Mouse (Mus musculus): ENCODE measurements at regions not wholly inside any gene's neighbourhood (a gene's known extent, or its start where the extent isn't known, plus 50 kb on each side); places are given as distances from the start of the nearest gene placed in this dataset.

- no peak for TF ChIP-seq CTCF (IDR thresholded peaks at IDR 0.05; ENCODE audit: control insufficient read depth, insufficient read depth, insufficient read length)
- TF ChIP-seq USF1 (IDR thresholded peaks at IDR 0.05; ENCODE audit: low read depth): no peak
- TF ChIP-seq MYOG (IDR thresholded peaks at IDR 0.05; ENCODE audit: control insufficient read depth, extremely low read depth, insufficient read length): no peak
- TF ChIP-seq MYOD1 (IDR thresholded peaks at IDR 0.05; ENCODE audit: control insufficient read depth, insufficient read length, low read depth): no peak
- TF ChIP-seq CEBPB (IDR thresholded peaks at IDR 0.05; ENCODE audit: low read depth): no peak
- no peak for TF ChIP-seq MAX (IDR thresholded peaks at IDR 0.05)
These were observed 1024.0 kb downstream of the A830018L16Rik start for GRCm38 (mm10) chr1:12437894-12438293.

Data from C2C12 (cell line).